Mouse (Mus musculus) E14TG2a.4 (cell line): Measurements from ENCODE around the gene Zbtb18.

Experiments used
- H3K27me3 ChIP-seq: 2 replicates; pipeline ENCODE4 v1.6.1; 2014; ENCODE audit warnings: low read length, control low read depth; ENCODE audit not compliant: insufficient read depth
- H3K36me3 ChIP-seq: 2 replicates; pipeline ENCODE4 v1.6.1; 2014; ENCODE audit warnings: low read length, control low read depth; ENCODE audit not compliant: insufficient read depth
- H3K4me1 ChIP-seq: replicated peaks from 2 replicates; pipeline ENCODE4 v1.6.1; 2014; ENCODE audit warnings: low read depth, low read length, control low read depth
- H3K4me3 ChIP-seq: replicated peaks from 2 replicates; pipeline ENCODE4 v1.5.1; 2014; ENCODE audit warnings: mild to moderate bottlenecking, low read length
- H3K9me3 ChIP-seq: 2 replicates; pipeline ENCODE4 v1.6.1; 2014; ENCODE audit warnings: low read length, control low read depth
- CTCF ChIP-seq: conservative IDR thresholded peaks from 2 replicates; pipeline ENCODE4 v1.5.1; 2014; ENCODE audit warnings: low read length
- NANOG ChIP-seq: IDR thresholded peaks from 2 replicates; pipeline ENCODE4 v1.6.1; 2014; ENCODE audit warnings: borderline replicate concordance, low read length, mixed read lengths
- POU5F1 ChIP-seq: IDR thresholded peaks from 2 replicates; pipeline ENCODE4 v1.6.1; 2014; ENCODE audit warnings: low read length, borderline replicate concordance

Zbtb18 gene

GRCm38 (mm10) chr1:177458456-177459389 lies 16.6 kb downstream of the Zbtb18 start:
- peaks cover 9% of the 10 kb centered on the region for H3K4me1 ChIP-seq
- no peaks in the 10 kb centered on the region for H3K36me3 ChIP-seq
- H3K27me3 ChIP-seq = peaks cover 30% of the 10 kb centered on the region
- peaks cover 5% of the 10 kb centered on the region for H3K9me3 ChIP-seq
- TF ChIP-seq CTCF (no peak), POU5F1 (no peak), NANOG (no peak)
- no peak overlapping the region for H3K4me3 ChIP-seq

- Histone ChIP-seq H3K36me3 (no peaks in the 10 kb centered on the region), H3K4me3 (no peak overlapping the region), H3K9me3 (peaks cover 13% of the 10 kb centered on the region), H3K27me3 (peaks cover 30% of the 10 kb centered on the region), H3K4me1 (peaks cover 9% of the 10 kb centered on the region)
- TF ChIP-seq POU5F1 (no peak), NANOG (no peak), CTCF (no peak)
Observed at GRCm38 (mm10) chr1:177459536-177459935, 17.4 kb downstream of the Zbtb18 start.

- H3K4me3 ChIP-seq = no peak overlapping the region
- TF ChIP-seq NANOG (no peak), POU5F1 (no peak), CTCF (no peak)
Observed at GRCm38 (mm10) chr1:177467150-177467549, 25.0 kb downstream of the Zbtb18 start.

GRCm38 (mm10) chr1:177468436-177468835 lies 26.3 kb downstream of the Zbtb18 start:
- Histone ChIP-seq H3K27me3 (0 out of 2 replicates have a peak, but pooled peaks cover 5% of the 10 kb centered on the region), H3K36me3 (no peaks in the 10 kb centered on the region), H3K4me3 (no peak overlapping the region), H3K9me3 (peaks cover 16% of the 10 kb centered on the region), H3K4me1 (no peaks in the 10 kb centered on the region)
- TF ChIP-seq CTCF = no peak
- no peak for TF ChIP-seq NANOG
- no peak for TF ChIP-seq POU5F1

More at GRCm38 (mm10) chr1:177467150-177467549, 25.0 kb downstream of the Zbtb18 start:
- H3K4me1 ChIP-seq = no peaks in the 10 kb centered on the region
- peaks cover 7% of the 10 kb centered on the region; the same call in 1 of the 2 replicates for H3K27me3 ChIP-seq
- H3K9me3 ChIP-seq = peaks cover 18% of the 10 kb centered on the region
- no peaks in the 10 kb centered on the region for H3K36me3 ChIP-seq

GRCm38 (mm10) chr1:177470091-177470490 lies 27.9 kb downstream of the Zbtb18 start:
- no peak overlapping the region for H3K4me3 ChIP-seq
- TF ChIP-seq POU5F1 = no peak
- TF ChIP-seq CTCF = no peak
- no peak for TF ChIP-seq NANOG
- H3K27me3 ChIP-seq = 0 out of 2 replicates have a peak, but pooled peaks cover 5% of the 10 kb centered on the region
- no peaks in the 10 kb centered on the region for H3K4me1 ChIP-seq
- H3K9me3 ChIP-seq = 0 out of 2 replicates have a peak, but pooled peaks cover 2% of the 10 kb centered on the region
- H3K36me3 ChIP-seq = no peaks in the 10 kb centered on the region

GRCm38 (mm10) chr1:177470951-177471350 lies 28.8 kb downstream of the Zbtb18 start:
- H3K27me3 ChIP-seq = 0 out of 2 replicates have a peak, but pooled peaks cover 5% of the 10 kb centered on the region
- no peak for TF ChIP-seq CTCF
- no peak for TF ChIP-seq POU5F1
- no peak for TF ChIP-seq NANOG
- H3K4me1 ChIP-seq = no peaks in the 10 kb centered on the region
- H3K4me3 ChIP-seq = no peak overlapping the region
- H3K36me3 ChIP-seq = no peaks in the 10 kb centered on the region
- H3K9me3 ChIP-seq = 0 out of 2 replicates have a peak, but pooled peaks cover 2% of the 10 kb centered on the region

- Histone ChIP-seq H3K4me3 (no peak overlapping the region), H3K27me3 (no peaks in the 10 kb centered on the region)
- TF ChIP-seq POU5F1 (no peak), NANOG (no peak), CTCF (no peak)
Observed at GRCm38 (mm10) chr1:177475542-177476197, 33.5 kb downstream of the Zbtb18 start.

GRCm38 (mm10) chr1:177478578-177478977 lies 36.4 kb downstream of the Zbtb18 start:
- Histone ChIP-seq H3K27me3 (no peaks in the 10 kb centered on the region), H3K4me3 (no peak overlapping the region), H3K9me3 (peaks cover 9% of the 10 kb centered on the region), H3K36me3 (no peaks in the 10 kb centered on the region), H3K4me1 (no peaks in the 10 kb centered on the region)
- no peak for TF ChIP-seq CTCF
- no peak for TF ChIP-seq NANOG
- TF ChIP-seq POU5F1 = no peak

More at GRCm38 (mm10) chr1:177475542-177476197, 33.5 kb downstream of the Zbtb18 start:
- H3K9me3 ChIP-seq = peaks cover 9% of the 10 kb centered on the region
- H3K4me1 ChIP-seq = no peaks in the 10 kb centered on the region
- no peaks in the 10 kb centered on the region for H3K36me3 ChIP-seq
